Mouse (Mus musculus) small intestine, adult 2 months (tissue): Measurements from ENCODE around the gene Tmem238.

Experiments
- CTCF ChIP-seq: fragments of 200-500 bp; IDR thresholded peaks from 2 replicates; pipeline ENCODE4 v1.5.1; 2012; ENCODE audit warnings: low read depth, mild to moderate bottlenecking, control low read depth, inconsistent platforms, low read length, moderate library complexity, mixed read lengths; ENCODE audit not compliant: insufficient replicate concordance, insufficient read length; ENCODE audit errors: extremely low read depth
- POLR2A ChIP-seq: fragments of 200-500 bp; IDR thresholded peaks from 2 replicates; pipeline ENCODE4 v1.6.1; 2012; ENCODE audit warnings: low read depth, mild to moderate bottlenecking, control low read depth, inconsistent platforms, low read length, moderate library complexity

DNA sequence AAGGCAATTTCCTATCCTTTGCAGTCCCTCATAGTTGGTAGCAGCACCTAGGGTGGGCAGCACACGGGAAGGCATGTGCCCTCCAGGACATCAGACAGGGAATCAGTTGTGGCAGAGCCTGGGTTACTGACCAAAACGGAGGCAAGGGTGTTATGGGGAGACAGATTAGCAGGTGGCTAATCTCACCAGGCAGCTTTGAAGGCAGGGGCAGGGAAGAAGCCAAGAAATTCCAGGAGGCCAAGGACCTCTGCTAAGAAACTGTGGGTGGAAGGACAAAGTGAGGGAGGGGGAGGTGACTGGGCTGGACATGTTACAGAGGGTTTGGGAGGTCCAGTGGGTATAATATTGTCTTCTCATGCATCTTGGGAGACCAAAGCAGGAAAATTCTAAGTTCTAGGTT is 46.1 kb downstream of the Tmem238 start:
- no peak for TF ChIP-seq CTCF
- TF ChIP-seq POLR2A, result no peak
